Mouse (Mus musculus) heart, postnatal 0 days (tissue): Measurements from ENCODE around the gene Cfap97.

Source experiments
- CTCF ChIP-seq: IDR thresholded peaks from 2 replicates; pipeline ENCODE4 v1.5.1; 2016; ENCODE audit warnings: antibody characterized with exemption, control low read depth, low read depth
- EP300 ChIP-seq: IDR thresholded peaks from 2 replicates; pipeline ENCODE4 v1.6.1; 2016; ENCODE audit warnings: antibody characterized with exemption, low read depth

GRCm38 (mm10) chr8:46141688-46142087, 9.9 kb upstream of the Cfap97 start:
- no peak for TF ChIP-seq CTCF
- TF ChIP-seq EP300 = no peak
